Mouse (Mus musculus) cerebellum, adult 2 months (tissue): ENCODE results near the gene Gm6096.

ENCODE experiments used
- CTCF ChIP-seq: fragments of 200-500 bp; IDR thresholded peaks from 2 replicates; pipeline ENCODE4 v1.5.1; 2011; ENCODE audit warnings: low read depth, mild to moderate bottlenecking, control low read depth, low read length, moderate library complexity, borderline replicate concordance; ENCODE audit not compliant: insufficient read depth
- POLR2A ChIP-seq: fragments of 200-500 bp; IDR thresholded peaks from 2 replicates; pipeline ENCODE4 v1.6.1; 2011; ENCODE audit warnings: low read length, control low read depth, borderline replicate concordance; ENCODE audit not compliant: insufficient read depth

DNA sequence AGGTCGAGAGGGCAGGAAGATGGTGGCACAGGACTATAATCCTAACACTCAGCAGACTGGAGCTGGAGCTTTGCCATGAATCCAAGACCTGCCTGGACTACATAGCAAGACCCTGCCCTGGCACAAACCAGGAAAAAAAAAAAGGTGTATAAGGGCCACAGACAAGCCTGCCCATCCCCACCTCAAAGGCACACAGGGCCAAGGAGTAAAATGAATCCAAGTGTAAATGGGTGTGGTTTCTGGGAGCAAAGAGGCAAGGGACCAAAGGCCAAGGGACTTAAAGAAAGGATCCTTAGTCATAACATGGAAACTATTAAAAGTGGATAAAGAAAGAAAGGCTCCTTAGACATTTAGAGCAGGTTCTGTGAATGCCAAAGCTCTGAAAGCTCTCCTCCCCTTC is 32.3 kb upstream of the Gm6096 start:
- no peak for TF ChIP-seq CTCF
- no peak for TF ChIP-seq POLR2A
